Mouse (Mus musculus): ENCODE results near the gene Exoc6b.

GRCm38 (mm10) chr6:84726876-84727275, 342.4 kb downstream of the Exoc6b start:
- TF ChIP-seq CTCF (IDR thresholded peaks at IDR 0.05; ENCODE audit: control insufficient read depth, insufficient read depth, insufficient read length): no peak
- no peak for TF ChIP-seq MYOG (IDR thresholded peaks at IDR 0.05; ENCODE audit: control insufficient read depth, extremely low read depth, insufficient read length)
- TF ChIP-seq MAX (IDR thresholded peaks at IDR 0.05): no peak
- TF ChIP-seq USF1 (IDR thresholded peaks at IDR 0.05; ENCODE audit: low read depth): no peak
- no peak for TF ChIP-seq CEBPB (IDR thresholded peaks at IDR 0.05; ENCODE audit: low read depth)
- TF ChIP-seq MYOD1 (IDR thresholded peaks at IDR 0.05; ENCODE audit: control insufficient read depth, insufficient read length, low read depth): no peak
- TF ChIP-seq FOSL1 (IDR thresholded peaks at IDR 0.05; ENCODE audit: insufficient read depth, low read length, poor library complexity, severe bottlenecking): no peak
